Mouse (Mus musculus): ENCODE measurements around the gene Itgb5.

The Itgb5 gene

DNA sequence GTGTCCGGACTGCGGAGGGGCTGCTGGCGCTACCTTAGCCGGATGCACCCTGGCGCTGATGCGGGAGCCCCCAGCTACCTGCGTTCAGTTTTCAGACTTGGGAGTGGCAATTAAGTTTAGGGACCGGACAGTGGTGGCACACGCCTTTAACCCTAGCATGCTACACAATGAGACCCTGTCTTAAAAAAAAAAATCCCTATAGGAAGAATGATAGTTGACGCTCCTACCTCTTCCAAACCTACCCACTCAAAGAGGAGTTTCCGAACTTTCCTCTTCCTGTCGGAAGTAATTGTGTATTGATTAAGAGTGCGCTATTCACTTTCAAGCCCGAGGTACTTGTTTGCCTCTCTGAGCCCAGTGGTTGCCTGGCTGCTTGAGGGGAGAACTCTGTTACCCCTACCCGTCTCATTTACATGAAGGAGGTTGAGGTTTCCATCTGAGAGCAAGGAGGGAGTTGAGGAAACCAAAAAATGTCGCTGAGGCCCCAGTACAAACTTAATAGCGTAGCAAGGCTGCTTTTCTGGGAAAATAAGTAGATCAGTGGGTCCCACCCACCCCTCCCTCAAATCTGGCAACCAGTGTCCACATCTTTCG, 1.1 kb downstream of the Itgb5 start:
- no peak for DNase-seq (ENCODE audit: extremely low spot score, low read depth, low spot score)

- no peak for DNase-seq (ENCODE audit: extremely low spot score, low read depth, low spot score)
Observed at GRCm38 (mm10) chr16:33832057-33832456, 2.6 kb downstream of the Itgb5 start.

- DNase-seq (ENCODE audit: extremely low spot score, low read depth, low spot score), result no peak
Observed at GRCm38 (mm10) chr16:33832728-33833428, 3.4 kb downstream of the Itgb5 start.

DNA sequence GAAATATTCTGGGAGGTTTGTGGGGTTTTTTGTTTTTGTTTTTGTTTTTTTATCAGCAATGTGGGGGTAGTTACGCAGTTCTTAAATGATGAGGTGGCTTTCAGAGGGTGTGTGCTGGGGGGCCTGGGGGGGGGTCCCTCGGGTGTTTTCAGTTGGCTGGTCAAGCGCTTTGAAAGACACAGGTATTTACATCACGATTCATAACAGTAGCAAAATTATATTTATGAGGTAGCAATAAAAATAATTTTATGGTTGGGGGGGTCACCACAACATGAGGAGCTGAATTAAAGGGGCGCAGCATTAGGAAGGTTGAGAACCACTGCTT, 3.9 kb downstream of the Itgb5 start:
- no peak for DNase-seq (ENCODE audit: extremely low spot score, low read depth, low spot score)

GRCm38 (mm10) chr16:33833781-33834482, 4.5 kb downstream of the Itgb5 start:
- DNase-seq (ENCODE audit: extremely low spot score, low read depth, low spot score), result no peak

GRCm38 (mm10) chr16:33836676-33837075, 7.2 kb downstream of the Itgb5 start:
- DNase-seq (ENCODE audit: extremely low spot score, low read depth, low spot score), result no peak

DNA sequence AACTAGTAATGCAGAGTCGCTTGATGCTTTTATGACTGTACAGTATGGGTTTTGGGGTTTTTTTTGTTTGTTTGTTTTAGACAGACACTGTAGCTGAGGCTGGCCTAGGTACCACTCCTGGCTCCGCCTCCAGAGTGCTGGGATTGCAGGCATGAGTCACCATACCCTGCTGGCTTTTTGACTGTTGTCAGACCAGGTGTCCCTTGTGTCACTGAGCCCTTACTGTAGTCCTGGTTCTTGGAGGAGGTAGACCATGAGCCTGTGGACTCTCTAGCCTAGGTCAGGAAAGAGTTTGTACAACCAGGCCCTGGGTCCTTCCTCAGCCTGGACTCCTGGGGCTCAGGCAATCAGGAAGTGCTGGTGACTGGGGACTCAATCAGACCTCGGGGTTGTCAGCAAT, 7.7 kb downstream of the Itgb5 start:
- DNase-seq (ENCODE audit: extremely low spot score, low read depth, low spot score), result no peak

- no peak for DNase-seq (ENCODE audit: extremely low spot score, low read depth, low spot score)
Observed at GRCm38 (mm10) chr16:33840616-33841015, 11.2 kb downstream of the Itgb5 start.

GRCm38 (mm10) chr16:33842081-33842880, 12.8 kb downstream of the Itgb5 start:
- DNase-seq (ENCODE audit: extremely low spot score, low read depth, low spot score), result no peak

- no peak for DNase-seq (ENCODE audit: extremely low spot score, low read depth, low spot score)
Observed at GRCm38 (mm10) chr16:33844150-33844611, 14.7 kb downstream of the Itgb5 start.

GRCm38 (mm10) chr16:33844866-33845265, 15.4 kb downstream of the Itgb5 start:
- DNase-seq (ENCODE audit: extremely low spot score, low read depth, low spot score), result no peak

DNA sequence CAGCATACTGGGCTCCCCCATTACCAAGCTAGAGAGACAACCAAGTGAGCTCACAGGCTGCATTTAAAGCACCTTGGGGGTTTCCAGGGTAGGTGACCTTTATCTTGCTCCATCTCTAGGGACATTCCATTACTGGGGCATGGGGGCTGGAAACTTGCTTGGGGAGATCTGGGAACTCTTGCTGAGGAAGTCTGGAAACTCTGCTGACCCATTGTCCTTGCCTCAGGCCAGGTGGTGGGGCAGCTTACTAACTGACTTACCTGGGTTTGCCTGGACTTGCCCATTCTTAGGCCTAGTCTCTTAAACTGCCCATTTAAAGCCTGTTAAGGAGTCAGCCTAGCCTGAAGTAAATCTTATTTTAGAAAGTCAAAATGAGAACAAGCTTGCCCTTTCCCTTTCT, 23.8 kb downstream of the Itgb5 start:
- DNase-seq (ENCODE audit: extremely low spot score, low read depth, low spot score), result no peak

- DNase-seq (ENCODE audit: extremely low spot score, low read depth, low spot score), result no peak
Observed at GRCm38 (mm10) chr16:33858766-33859165, 29.3 kb downstream of the Itgb5 start.

DNA sequence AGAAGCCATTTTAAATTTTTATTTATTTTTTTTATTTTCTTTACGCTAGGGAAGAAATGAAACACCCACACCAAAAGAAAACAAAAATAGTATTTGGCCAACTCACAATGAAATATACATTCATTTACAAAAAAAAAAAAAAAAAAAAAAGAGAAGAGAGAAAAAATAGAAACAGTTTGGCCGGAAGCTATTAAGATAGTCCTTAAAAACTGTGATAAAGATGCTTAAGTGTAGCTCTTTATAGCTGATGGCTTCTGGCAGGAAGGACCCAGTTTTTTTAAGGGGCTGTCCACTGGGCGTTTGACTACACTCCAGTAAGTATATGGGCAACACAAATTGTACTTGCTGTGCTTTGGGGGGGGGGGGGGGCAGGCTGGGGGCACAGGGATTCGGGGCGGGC, 29.9 kb downstream of the Itgb5 start:
- no peak for DNase-seq (ENCODE audit: extremely low spot score, low read depth, low spot score)

DNA sequence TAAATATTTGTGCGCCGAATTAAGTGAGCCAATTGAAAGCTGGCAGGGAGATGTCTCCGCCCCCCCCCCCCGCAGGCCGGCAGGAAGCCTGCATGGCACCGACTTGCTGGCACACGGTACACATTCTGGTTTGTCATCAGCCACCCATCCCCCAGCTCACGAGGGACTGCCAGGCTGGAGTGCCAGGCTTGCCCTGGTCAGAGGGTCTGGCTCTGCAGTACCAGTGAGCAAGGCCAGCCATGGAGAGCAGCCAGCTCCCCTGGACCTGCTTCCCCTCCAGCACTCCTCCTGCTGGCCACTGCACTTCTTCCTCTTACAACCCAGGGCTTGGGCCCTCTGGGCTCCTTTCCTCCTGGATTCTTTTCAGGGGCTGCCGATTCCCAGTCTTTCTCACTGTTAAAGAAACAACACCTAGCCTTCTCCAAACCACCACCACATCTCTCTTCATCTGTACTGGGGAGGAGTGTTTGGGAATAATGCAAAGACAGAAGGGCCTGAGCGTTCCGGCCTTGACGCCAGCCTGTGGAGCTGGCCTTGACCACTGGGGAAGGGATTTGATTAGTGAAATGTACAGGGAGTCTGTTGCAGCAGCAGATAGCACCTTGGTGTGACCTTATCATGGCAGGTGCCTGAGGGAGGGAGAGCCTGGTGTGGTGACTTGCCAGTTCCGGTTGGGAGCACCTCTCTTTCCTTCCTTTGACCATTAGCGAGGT, 30.7 kb downstream of the Itgb5 start:
- no peak for DNase-seq (ENCODE audit: extremely low spot score, low read depth, low spot score)

DNA sequence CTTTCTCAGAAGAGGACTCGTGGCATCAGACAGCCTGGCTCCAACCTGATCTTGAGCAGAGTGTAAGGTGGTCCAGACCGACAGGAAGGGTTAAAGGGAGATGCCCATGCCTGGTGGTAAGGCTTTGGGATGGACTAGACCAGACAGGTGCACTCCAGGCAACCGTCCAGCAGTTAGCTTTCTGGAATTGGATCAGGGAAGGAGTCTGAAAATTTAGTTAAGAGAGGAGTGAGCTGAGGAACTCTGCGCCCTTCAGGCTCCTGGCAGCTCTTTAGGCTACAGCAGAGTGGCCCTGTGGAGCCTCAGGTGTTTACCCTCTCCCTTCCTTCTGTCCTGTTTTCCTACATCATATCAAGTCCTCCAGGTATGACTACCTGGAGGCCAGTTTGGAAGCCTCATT, 32.9 kb downstream of the Itgb5 start:
- DNase-seq (ENCODE audit: extremely low spot score, low read depth, low spot score), result no peak

- no peak for DNase-seq (ENCODE audit: extremely low spot score, low read depth, low spot score)
Observed at GRCm38 (mm10) chr16:33863208-33863751, 33.8 kb downstream of the Itgb5 start.

- no peak for DNase-seq (ENCODE audit: extremely low spot score, low read depth, low spot score)
Observed at GRCm38 (mm10) chr16:33870224-33870785, 40.8 kb downstream of the Itgb5 start.

DNA sequence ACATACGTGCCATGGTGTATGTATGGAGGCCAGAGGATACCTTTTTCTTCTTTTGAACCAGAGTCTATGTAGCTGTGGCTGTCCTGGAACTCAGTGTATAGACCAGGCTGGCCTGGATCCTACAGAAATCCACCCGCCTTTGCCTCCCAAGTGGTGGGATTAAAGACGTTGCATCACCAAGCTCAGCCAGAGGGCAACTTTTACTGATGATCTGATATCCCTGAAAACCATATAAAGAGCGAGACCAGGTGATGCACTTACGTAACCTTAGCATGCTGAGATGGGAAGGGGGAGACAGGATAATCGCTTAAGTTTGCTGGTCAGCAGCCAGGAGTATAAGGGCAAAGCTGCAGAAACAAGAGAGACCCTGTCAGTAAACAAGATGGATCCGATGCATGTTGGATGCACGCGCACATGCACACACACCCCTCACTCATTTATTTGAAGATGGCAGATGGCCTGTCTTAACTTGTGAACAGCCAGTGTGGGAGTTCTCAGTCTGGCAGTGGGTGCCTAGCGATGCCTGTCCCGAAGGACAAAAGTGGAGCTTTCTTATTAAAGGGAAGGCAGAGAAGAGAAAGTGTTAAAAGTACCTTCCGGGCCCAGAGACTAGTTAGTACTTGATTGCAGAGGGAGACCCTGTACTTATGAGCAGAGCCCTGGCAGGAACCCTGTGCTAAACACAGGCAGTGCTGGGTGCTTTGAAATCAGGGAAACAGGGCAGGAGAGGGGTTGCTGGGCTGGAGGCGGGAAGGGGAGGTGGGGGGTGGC, 41.7 kb downstream of the Itgb5 start:
- no peak for DNase-seq (ENCODE audit: extremely low spot score, low read depth, low spot score)
